ENCODE assay signal across 8 mouse cellular contexts in the genomic region with DNA sequence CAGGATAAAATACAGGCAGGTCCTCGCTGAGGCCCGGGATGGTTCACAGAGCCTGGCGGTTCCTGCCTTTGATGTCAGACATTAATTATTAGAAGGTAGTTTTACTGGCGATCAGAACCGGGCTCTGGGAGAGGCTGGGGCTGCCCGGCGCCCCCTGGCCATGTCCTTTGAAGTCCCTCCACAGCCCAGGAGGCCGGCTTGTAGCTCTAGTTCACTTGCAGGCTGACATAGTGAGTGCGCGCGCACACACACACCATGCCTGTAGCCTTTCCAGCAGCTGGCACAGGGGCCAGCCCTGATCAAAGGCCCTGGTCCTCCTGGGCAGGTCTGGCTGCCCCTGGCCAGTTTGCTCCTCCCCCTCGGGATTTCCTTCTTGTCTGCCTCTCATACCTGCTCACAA. TPM values are rescaled to one million over a fixed set of nuclear protein-coding genes. Genes with fewer than 3 reads are reported as not detected.
DNase-seq lines count a peak whose midpoint lies in the region; ATAC-seq and TF ChIP-seq lines count a peak whose summit lies in the region.

No protein-coding gene starts in this region.

- intact Hi-C loops in left cerebral cortex, postnatal 25 days (cut with DNase I) = no loop called here

- TF ChIP-seq CTCF in brain, embryonic 14.5 days (IDR thresholded peaks at IDR 0.05; ENCODE audit: borderline replicate concordance, extremely low read depth, insufficient read depth, insufficient read length) = no peak

- no peak overlapping the region for H3K4me3 ChIP-seq in hindbrain, embryonic 16.5 days (ENCODE audit: low read length)
- no peak overlapping the region for H3K4me3 ChIP-seq in limb, embryonic 14.5 days (replicated peaks; ENCODE audit: low read length)

- H3K4me2 ChIP-seq in hindbrain, embryonic 16.5 days (ENCODE audit: low read length) = no peak overlapping the region
- no peak overlapping the region for H3K4me2 ChIP-seq in limb, embryonic 14.5 days (replicated peaks; ENCODE audit: low read depth, low read length, severe bottlenecking)

- DNase-seq in adrenal gland, postnatal 14 days = peak; percentile 67
- DNase-seq in adrenal gland, adult 18-20 months (ENCODE audit: low spot score in 2 of 2) = no peak
- DNase-seq in brain, embryonic 14.5 days (ENCODE audit: low read depth) = peak; percentile 57
- no peak for DNase-seq in limb, embryonic 14.5 days (ENCODE audit: low spot score)
- no peak for DNase-seq in cerebellum, adult 9-10 months
- DNase-seq in left cerebral cortex, postnatal 25 days (ENCODE audit: low spot score in 2 of 2) = no peak
- no peak for DNase-seq in spleen, postnatal 10 days (ENCODE audit: low spot score in 2 of 2)

- TF ChIP-seq POLR2A in brain, embryonic 14.5 days (IDR thresholded peaks at IDR 0.05; ENCODE audit: borderline replicate concordance, extremely low read depth, insufficient read depth, insufficient read length, poor library complexity, severe bottlenecking) = no peak
- TF ChIP-seq POLR2A in limb, embryonic 14.5 days (IDR thresholded peaks at IDR 0.05; ENCODE audit: borderline replicate concordance, extremely low read depth, insufficient read depth, insufficient read length) = no peak

- no peak overlapping the region for H3K27ac ChIP-seq in hindbrain, embryonic 16.5 days (ENCODE audit: low read depth, low read length)
- H3K27ac ChIP-seq in limb, embryonic 14.5 days (replicated peaks; ENCODE audit: low read depth, low read length) = peak overlapping the region; percentile 39; the same call in 1 of the 2 replicates

- peaks cover 5% of the 10 kb centered on the region; the same call in 1 of the 2 replicates for H3K36me3 ChIP-seq in hindbrain, embryonic 16.5 days (ENCODE audit: control insufficient read depth, insufficient read depth, low read length)
- peaks cover 47% of the 10 kb centered on the region for H3K36me3 ChIP-seq in limb, embryonic 14.5 days (ENCODE audit: control insufficient read depth, insufficient read depth, low read length)

- no peaks in the 10 kb centered on the region for H3K27me3 ChIP-seq in hindbrain, embryonic 16.5 days (replicated peaks; ENCODE audit: control insufficient read depth, insufficient read depth, low read length)
- no peaks in the 10 kb centered on the region for H3K27me3 ChIP-seq in limb, embryonic 14.5 days (ENCODE audit: control insufficient read depth, insufficient read depth, low read length)

- no peaks in the 10 kb centered on the region for H3K9me3 ChIP-seq in hindbrain, embryonic 16.5 days (ENCODE audit: control insufficient read depth, low read length)
- H3K9me3 ChIP-seq in limb, embryonic 14.5 days (ENCODE audit: control insufficient read depth, low read length) = peaks cover 5% of the 10 kb centered on the region; the same call in 1 of the 2 replicates

- 41% methylated on average over 12 of the region's 12 CpGs for WGBS in hindbrain, embryonic 16.5 days
- 12% methylated on average over 12 of the region's 12 CpGs for WGBS in limb, embryonic 14.5 days

- no peak overlapping the region for H3K9ac ChIP-seq in hindbrain, embryonic 16.5 days (ENCODE audit: low read depth, low read length)
- peak overlapping the region; percentile 38; the same call in 1 of the 2 replicates for H3K9ac ChIP-seq in limb, embryonic 14.5 days (ENCODE audit: low read depth, low read length, severe bottlenecking)

- H3K4me1 ChIP-seq in hindbrain, embryonic 16.5 days (ENCODE audit: control insufficient read depth, insufficient read depth, low read depth, low read length) = no peaks in the 10 kb centered on the region
- peaks cover 10% of the 10 kb centered on the region for H3K4me1 ChIP-seq in limb, embryonic 14.5 days (ENCODE audit: control insufficient read depth, insufficient read depth, low read length)

- peak; percentile 27; the same call in 1 of the 2 replicates for ATAC-seq in hindbrain, embryonic 16.5 days
- no peak for ATAC-seq in limb, embryonic 14.5 days (ENCODE audit: low FRiP score, low read depth)

RNA-seq across cellular contexts. Expression of a gene that starts 17.9 kb away (rescaled TPM):
- total RNA-seq in adrenal gland, postnatal 14 days (2021) = 46.4 and 52.5 TPM in 2 replicates
- total RNA-seq in adrenal gland, adult 18-20 months (2021) = 10 to 100 TPM; 46.3 to 52.8 TPM
- 59.7 and 89.6 TPM in 2 replicates for polyA plus RNA-seq in brain, embryonic 14.5 days (2012; rRNA removed)
- polyA plus RNA-seq in hindbrain, embryonic 16.5 days (2015; fragmentation: Nextera tagmentation; extraction: Ambion mirVana) = 106 and 107 TPM in 2 replicates
- polyA plus RNA-seq in limb, embryonic 14.5 days (2012; rRNA removed) = 101 and 107 TPM in 2 replicates
- polyA plus RNA-seq in limb, embryonic 14.5 days (2014; fragmentation: Nextera tagmentation; extraction: Ambion mirVana) = 159 and 161 TPM in 2 replicates
- total RNA-seq in left cerebral cortex, postnatal 25 days (2021) = 10 to 100 TPM; 18.0 to 22.7 TPM

RNA-seq across cellular contexts. Expression of a gene that starts 18.1 kb away (rescaled TPM):
- 27.2 and 31.5 TPM in 2 replicates for total RNA-seq in adrenal gland, postnatal 14 days (2021)
- total RNA-seq in adrenal gland, adult 18-20 months (2021) = 10 to 100 TPM; 24.6 to 30.3 TPM
- polyA plus RNA-seq in brain, embryonic 14.5 days (2012; rRNA removed) = 97.6 and 128 TPM in 2 replicates
- polyA plus RNA-seq in hindbrain, embryonic 16.5 days (2015; fragmentation: Nextera tagmentation; extraction: Ambion mirVana) = 73.4 and 77.8 TPM in 2 replicates
- 91.3 and 98.3 TPM in 2 replicates for polyA plus RNA-seq in limb, embryonic 14.5 days (2012; rRNA removed)
- 48.1 and 51.7 TPM in 2 replicates for polyA plus RNA-seq in limb, embryonic 14.5 days (2014; fragmentation: Nextera tagmentation; extraction: Ambion mirVana)
- 10 to 100 TPM; 50.4 to 60.0 TPM for total RNA-seq in left cerebral cortex, postnatal 25 days (2021)

RNA-seq across cellular contexts. Expression of a gene that starts 22.9 kb away (rescaled TPM):
- 69.4 and 71.3 TPM in 2 replicates for total RNA-seq in adrenal gland, postnatal 14 days (2021)
- total RNA-seq in adrenal gland, adult 18-20 months (2021) = 10 to 100 TPM; 62.6 to 77.7 TPM
- 83.0 and 90.3 TPM in 2 replicates for polyA plus RNA-seq in brain, embryonic 14.5 days (2012; rRNA removed)
- polyA plus RNA-seq in hindbrain, embryonic 16.5 days (2015; fragmentation: Nextera tagmentation; extraction: Ambion mirVana) = 146 and 151 TPM in 2 replicates
- polyA plus RNA-seq in limb, embryonic 14.5 days (2012; rRNA removed) = 73.9 and 88.6 TPM in 2 replicates
- polyA plus RNA-seq in limb, embryonic 14.5 days (2014; fragmentation: Nextera tagmentation; extraction: Ambion mirVana) = 96.1 and 101 TPM in 2 replicates
- 10 to 100 TPM; 51.2 to 53.1 TPM for total RNA-seq in left cerebral cortex, postnatal 25 days (2021)

RNA-seq across cellular contexts. Expression of a gene that starts 25.6 kb away (rescaled TPM):
- total RNA-seq in adrenal gland, postnatal 14 days (2021) = 3.2 and 5.3 TPM in 2 replicates
- 10 to 100 TPM in 1 of 2 experiments, 1 to 10 TPM in 1; 6.6 to 15.5 TPM for total RNA-seq in adrenal gland, adult 18-20 months (2021)
- 425 and 438 TPM in 2 replicates for polyA plus RNA-seq in brain, embryonic 14.5 days (2012; rRNA removed)
- polyA plus RNA-seq in hindbrain, embryonic 16.5 days (2015; fragmentation: Nextera tagmentation; extraction: Ambion mirVana) = 624 and 705 TPM in 2 replicates
- 90.1 and 95.1 TPM in 2 replicates for polyA plus RNA-seq in limb, embryonic 14.5 days (2012; rRNA removed)
- 14.1 and 18.3 TPM in 2 replicates for polyA plus RNA-seq in limb, embryonic 14.5 days (2014; fragmentation: Nextera tagmentation; extraction: Ambion mirVana)
- total RNA-seq in left cerebral cortex, postnatal 25 days (2021) = 10 to 100 TPM; 39.4 to 41.0 TPM

RNA-seq across cellular contexts. Expression of a gene that starts 31.4 kb away (rescaled TPM):
- total RNA-seq in adrenal gland, postnatal 14 days (2021) = 31.8 and 41.9 TPM in 2 replicates
- total RNA-seq in adrenal gland, adult 18-20 months (2021) = 100 to 1,000 TPM in 1 of 2 experiments, 10 to 100 TPM in 1; 27.6 to 104 TPM
- polyA plus RNA-seq in brain, embryonic 14.5 days (2012; rRNA removed) = 8.6 and 11.8 TPM in 2 replicates
- polyA plus RNA-seq in hindbrain, embryonic 16.5 days (2015; fragmentation: Nextera tagmentation; extraction: Ambion mirVana) = 11.1 and 12.7 TPM in 2 replicates
- polyA plus RNA-seq in limb, embryonic 14.5 days (2012; rRNA removed) = 18.5 and 21.4 TPM in 2 replicates
- polyA plus RNA-seq in limb, embryonic 14.5 days (2014; fragmentation: Nextera tagmentation; extraction: Ambion mirVana) = 21.8 and 26.2 TPM in 2 replicates
- 1 to 10 TPM; 6.1 to 7.4 TPM for total RNA-seq in left cerebral cortex, postnatal 25 days (2021)

Comparison
In these comparisons a context has a peak if more than half of its experiments do, and no peak if none do; other contexts are left out.
1. DNase-seq: peak in adrenal gland, postnatal 14 days (single experiment) and brain, embryonic 14.5 days (single experiment); none in adrenal gland, adult 18-20 months (0 of 2), limb, embryonic 14.5 days (single experiment), cerebellum, adult 9-10 months (single experiment), left cerebral cortex, postnatal 25 days (0 of 2) and spleen, postnatal 10 days (0 of 2).